Mouse (Mus musculus) gonadal fat pad, adult 2 months (tissue): ENCODE results near the gene Hecw2. TPM values are rescaled to one million over a fixed set of nuclear protein-coding genes. Genes with fewer than 3 reads are reported as not detected.

Experiments
- DNase-seq: peaks from one replicate; pipeline ENCODE4 v3.0.0-alpha.2; 2012; ENCODE audit warnings: low read depth
- polyA plus RNA-seq: library from polyadenylated mRNA; depleted of rRNA; stranded (reverse); fragments of >200 nt; gene quantifications from 2 replicates; pipeline ENCODE4 v1.2.3, GENCODE M21; 2012

Hecw2 gene
- polyA plus RNA-seq, 1 experiment: 1.2 TPM

DNA sequence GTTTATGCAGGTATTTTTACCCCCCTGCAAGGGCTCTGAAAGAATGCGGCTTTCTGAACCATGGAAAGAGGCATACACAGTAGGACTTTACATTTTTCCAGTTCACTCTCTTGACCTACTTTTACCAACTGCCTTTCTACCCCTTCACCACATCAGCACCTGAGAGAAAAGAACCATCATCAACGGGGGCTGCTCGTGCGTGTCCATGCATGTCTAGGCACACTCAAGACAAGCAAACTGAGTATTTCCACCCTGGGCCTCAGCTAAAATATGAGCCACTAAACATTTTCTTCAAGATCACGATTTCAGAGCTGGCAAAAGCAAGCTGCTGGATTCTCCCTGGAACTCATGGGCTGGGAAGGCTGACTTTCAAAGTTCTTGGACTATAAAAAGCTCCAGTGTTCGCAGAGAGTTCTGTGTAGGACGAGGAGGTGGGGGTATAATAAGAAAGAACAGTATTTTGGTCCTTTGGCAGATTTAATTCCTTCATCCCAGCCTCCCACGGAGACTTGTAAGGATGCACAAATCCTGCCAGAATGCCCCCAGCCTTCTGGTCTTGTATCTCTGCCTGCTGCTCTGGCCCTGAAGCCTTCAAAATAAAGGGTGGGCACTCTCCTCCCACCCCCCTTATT, 76.5 kb downstream of the Hecw2 start:
- DNase-seq: no peak

DNA sequence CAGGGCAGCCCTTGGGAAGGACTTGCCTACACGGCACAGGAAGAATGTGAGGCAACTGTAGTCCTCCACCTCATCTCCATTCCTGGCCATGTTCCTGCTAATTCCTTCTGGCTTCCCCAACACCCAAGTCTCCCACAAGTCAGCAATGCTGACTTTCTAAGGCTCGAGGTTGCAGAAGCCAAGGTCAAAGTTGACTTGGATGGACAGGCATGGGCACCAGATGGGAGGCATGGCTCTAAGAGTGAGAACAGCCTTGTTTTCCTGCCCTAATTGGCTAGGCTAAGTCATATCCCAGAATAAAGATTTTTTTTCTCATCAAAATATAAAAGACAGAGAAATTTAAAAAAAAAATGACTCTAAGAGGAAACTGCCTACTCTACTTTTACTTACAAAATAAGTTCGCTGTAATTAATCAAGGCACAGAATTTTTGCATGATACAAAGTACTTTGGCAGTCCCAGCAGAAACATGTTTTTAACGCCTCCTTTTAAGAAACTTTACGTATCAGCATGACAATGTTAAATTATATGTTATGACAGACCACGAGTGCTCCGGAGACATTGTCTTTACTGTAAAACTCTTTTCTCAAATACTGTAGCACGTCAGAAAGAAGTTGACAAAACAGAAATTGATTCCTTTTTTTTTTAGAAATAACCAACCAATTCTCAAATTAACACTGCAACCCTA, 83.9 kb downstream of the Hecw2 start:
- DNase-seq: no peak

DNA sequence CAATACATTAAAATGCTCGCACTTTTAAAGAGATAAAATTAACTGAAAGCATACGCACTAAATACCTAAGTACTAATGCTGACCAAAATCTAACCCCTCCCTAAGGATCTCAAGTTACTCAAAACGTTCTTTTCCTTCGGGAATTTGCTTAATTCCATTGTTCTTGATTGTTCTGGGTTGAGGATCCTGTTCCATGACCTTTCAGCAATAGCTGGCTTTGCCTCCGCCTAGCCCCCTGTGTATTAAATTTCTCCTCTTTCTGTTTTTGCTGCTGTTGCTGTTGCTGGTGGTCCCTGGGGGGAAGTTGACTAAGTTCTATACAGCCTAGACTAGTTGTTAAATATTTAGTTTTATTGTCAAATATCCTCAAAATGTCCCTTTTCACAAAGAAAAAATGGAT, 85.7 kb downstream of the Hecw2 start:
- DNase-seq: no peak

DNA sequence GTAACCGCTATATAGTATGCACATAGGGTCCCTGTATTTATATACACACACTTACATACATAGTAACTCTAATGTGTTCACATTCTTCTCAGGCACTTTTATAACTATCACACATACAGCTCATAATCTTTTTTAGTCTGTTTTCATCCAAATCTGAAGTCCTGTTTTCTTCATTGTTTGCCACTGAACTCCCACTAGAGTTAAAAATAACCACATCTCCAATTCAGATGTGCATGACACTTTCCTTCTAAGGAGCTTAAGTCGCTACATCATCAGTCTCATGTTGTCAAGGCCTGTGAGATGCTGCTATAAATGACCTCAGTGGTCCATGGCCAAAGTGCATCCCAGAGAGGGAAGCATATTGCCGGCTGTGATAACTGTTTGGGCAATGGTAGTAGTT, 88.2 kb downstream of the Hecw2 start:
- DNase-seq: no peak

DNA sequence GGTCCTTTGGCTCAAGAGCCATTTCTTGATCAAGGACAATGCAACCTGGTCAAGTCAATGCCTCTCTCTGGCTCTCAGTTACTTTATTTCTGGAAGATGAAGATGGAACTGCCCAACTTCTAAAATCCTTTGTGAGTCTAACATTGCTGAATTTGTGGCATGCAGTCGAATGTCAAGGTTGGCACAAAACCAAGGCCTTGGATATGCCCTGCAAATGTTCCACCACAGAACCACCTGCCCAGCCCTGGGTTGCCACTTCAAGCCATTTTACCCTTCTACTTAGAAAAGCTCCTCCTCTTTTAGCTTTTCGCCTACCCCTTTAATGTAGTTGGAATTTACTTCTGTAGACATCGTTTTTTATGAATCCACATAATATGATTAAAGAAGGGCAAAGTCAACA, 115.3 kb downstream of the Hecw2 start:
- DNase-seq: no peak

DNA sequence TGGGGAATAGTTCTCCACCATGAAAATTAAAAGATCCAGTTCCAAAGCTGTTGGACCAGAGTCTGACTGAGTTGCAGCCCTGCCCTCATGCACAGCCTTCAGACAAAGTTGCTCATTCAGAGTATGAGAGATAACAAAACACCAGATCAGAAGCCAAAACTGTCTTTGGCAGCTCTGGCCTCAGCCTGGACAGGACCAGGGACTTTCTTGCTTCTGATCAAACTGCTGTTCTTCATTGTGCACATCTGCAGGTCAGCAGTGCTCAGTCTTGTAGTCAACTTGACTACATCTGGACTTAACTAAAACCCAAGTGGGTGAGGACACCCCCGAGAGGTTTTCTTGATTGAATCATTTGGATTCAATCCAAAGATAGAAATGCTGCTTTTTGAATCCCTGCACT, 120.5 kb downstream of the Hecw2 start:
- DNase-seq: no peak

DNA sequence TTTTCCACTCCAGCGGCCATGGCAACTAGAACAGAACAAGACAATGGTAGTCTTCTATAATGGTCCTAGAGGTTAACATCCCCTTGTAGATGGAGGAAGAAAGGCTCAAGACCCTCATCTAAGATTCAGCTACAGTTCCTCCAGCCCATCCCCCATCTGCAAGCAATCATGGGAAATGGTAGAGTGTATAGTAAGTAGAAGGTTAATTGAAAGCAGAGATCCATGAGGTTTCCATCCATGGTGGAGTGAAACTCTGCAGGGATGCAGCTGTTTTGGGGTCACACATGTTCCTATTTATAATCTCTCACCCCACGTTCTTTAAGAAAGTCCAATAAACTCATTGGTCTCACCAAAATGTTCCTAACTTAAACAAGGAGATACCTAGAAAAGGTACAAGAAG, 124.8 kb downstream of the Hecw2 start:
- DNase-seq: no peak

DNA sequence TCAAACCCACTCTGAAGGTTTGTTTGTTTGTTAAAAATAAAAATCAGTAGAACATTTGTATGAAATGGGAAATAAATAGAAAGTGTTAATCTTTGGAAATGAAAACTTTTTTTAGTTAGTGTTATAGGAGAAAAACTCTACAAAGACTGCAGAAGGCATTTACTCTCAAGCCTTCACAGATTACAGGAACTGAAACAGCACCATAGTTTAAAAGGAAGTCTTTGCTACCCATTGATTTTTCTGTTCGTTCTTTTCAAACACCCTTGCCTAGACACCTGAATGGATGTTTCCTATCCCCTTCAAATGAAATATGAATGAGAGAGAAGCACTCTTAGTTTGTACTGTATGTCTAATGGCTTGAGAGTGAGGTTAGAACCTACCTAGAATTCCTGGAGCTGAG, 126.7 kb downstream of the Hecw2 start:
- no peak for DNase-seq

DNA sequence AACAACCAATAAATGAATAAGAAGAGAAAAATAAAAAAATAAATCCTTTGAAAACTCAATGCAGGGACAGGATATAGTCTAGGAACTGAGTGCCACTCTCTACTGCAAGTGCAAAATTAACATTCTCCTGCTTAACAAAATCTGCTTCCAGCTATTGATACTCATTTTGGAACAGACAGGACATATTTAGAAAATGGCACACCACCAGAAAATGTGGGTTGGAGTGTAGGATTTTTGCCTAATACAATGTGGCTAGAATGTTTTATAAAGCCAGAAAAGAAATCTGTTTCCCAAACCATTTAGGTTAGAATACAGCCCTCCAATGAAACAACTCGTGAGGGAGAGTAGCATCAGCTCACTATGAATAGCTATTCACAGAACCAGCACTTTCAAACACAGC, 129.5 kb downstream of the Hecw2 start:
- DNase-seq: no peak

DNA sequence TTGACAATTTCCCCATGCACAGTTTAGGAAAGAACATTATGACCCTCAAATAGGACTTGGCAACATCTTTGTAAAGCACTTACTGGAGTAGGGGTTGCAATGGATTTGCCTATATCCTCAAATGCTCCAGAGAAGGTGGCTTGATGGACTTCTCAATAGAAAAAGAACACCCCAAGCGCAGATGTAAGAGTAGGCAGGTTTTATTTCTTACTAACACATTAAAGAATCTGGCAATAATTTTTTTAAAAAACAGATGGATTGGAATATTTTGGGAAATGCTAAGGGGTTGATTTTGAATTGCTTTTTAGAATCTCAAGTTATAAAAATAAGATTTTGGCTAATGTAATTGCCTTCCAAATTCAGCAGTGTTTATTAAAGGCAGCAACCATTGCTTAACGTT, 133.9 kb downstream of the Hecw2 start:
- DNase-seq: no peak

DNA sequence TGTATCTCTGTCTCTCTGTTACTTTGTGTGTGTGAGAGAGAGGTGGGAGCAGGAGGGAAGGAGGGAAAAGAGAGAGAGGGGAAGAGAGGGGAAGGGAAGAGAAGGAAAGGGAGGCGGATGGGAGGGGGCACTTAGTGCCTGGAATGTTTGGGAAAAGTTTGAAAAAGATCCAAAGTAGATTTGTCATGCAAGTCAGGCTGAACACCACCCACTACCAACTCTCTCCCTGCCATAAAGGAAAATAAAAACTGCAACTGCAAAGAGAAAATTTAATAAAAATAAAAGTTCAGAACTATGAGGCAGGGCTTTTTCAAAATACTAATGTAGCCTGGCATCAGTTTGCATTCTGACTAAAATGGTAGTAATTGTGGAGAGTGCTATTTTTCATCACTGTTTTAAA, 135.2 kb downstream of the Hecw2 start:
- no peak for DNase-seq

DNA sequence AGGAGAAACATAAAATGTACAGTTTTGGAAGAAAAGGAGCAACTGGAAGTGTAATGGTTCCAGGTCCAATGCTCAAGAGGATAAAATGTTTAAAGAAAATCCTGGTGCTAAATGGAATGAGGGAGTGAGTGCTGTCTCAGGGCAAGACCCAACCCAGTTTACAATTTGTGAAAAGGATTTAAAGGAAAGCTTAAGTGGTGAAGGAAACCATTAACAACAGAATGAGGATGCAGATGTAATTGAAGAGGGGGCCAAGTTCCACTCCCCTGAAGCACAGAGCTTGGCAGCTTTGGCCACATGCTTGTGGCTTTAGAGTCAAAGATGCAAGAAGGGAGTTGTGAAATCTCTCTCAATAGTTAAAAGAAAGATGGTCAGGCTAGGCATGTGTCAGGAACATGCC, 142.2 kb downstream of the Hecw2 start:
- no peak for DNase-seq

DNA sequence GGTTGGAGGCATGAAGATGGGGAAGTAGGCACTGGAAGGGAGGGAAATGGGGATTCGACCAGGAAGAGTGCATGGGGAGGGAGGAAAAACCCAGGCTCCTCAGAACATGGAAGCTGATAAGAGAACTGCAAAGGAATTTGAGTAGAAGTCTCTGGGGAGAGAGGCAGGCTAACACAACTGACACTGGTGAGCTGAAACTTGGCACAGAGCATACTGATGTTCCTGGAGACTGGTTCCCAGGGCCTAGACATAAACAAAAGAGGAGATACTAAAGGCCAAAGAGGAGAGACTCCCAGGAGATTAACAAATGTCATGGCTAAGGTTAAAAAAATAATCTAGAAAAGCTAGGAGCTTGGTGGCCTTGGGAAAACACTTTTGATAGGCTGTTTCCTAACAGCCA, 148.0 kb downstream of the Hecw2 start:
- DNase-seq: no peak

DNA sequence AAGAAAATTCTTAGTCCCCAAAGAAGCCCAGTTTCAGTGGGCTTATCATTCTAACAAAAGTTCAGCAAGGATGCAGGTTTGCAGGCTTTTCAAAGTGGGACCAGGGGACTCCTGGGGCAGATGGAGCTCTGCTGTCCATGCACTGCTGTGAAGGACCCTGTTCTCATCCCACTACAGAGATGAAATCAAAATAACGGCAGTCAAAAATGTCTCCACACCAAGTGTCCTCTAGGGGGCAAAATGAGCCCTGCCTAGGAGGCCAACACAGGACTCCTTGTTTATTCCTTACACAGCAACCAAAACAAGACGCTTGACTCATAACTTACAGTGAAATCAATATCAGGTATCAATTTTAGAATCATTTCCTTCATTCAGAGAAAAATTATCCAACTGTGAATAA, 155.9 kb downstream of the Hecw2 start:
- DNase-seq: no peak

DNA sequence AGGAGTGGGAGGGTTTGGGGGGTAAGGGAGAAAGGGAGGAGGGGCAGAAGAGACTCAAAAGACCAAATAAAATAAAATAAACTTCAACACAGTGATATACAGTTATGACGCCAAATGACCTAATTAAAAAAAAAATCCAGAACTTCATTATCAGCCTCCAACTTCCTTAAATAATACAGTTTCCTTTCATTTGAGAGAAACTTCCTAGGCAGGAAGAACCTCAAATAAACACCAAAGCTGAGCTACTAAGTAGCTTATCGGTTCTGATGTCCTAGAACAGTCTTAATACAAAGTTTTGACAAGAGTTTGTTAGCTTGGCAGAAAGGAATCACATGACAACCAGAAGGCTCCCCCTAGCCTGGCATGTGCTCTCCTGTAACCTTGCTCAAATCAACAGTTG, 177.3 kb downstream of the Hecw2 start:
- DNase-seq: no peak

DNA sequence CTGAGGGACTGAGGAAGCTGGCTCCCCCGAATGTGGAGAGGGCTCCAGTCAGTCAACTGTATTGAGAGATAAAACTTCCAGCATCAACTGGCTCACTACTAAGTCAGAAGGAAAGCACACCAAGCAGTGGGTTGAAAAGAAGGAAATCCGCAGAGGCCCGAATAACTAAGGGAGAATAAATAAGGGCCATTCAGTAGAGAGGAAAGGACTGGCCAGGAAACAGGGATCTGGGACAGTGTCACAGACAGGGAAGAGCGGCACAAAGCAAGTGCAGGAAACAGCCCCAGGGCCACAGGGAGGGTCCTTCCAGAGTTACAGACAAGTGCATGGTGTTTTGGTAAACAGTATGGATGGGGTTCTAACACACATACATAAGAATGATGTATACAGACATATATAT, 179.2 kb downstream of the Hecw2 start:
- no peak for DNase-seq

DNA sequence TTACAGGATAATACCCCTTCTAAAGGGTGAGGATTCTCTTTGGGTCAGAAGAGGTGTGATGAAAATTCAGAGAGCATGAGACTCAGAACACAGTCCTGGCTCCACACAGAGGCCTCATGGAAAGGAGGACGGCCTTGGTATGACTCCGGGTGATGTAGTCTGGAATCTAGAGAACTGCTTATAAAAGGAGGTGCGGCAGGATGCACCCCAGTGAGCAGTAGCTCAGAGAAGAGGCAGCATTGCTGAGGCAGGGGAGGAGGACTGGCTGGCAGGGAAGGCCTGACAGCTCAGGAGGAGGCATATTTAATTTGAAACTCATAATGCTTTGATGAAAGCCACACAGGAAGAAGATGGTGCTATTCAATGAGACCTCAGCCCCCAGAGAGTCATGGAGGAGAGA, 182.6 kb downstream of the Hecw2 start:
- DNase-seq: no peak

DNA sequence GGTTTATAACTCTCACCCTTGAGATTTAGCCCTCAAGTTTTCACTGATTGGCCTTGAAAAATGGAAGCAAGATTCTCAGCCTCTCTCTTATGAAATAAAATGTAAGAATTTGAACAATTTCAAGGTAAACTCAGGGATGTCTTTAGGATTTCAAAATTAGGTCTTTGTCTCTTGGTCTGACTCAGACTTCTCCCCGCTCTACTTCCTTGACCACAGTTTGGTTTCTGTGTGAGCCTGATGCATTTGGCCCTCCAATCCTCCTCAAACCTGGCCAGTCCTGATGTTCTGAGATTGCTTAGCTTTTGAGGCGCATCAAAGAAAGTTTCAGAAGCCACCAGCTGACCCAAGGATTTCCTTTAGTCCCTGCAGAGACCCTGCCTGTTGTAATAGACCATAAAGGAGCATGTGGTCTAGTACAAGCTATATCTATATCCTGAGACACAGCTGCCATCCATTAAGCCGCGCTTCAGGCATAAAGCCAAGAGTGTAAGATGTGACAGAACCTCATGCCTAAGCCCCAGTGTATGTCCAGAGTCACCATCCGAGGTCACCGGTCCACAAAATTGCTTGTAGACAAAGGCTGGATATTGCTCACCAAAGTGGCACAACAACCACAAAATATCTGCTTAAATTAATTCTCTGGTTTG, 185.4 kb downstream of the Hecw2 start:
- DNase-seq: no peak

DNA sequence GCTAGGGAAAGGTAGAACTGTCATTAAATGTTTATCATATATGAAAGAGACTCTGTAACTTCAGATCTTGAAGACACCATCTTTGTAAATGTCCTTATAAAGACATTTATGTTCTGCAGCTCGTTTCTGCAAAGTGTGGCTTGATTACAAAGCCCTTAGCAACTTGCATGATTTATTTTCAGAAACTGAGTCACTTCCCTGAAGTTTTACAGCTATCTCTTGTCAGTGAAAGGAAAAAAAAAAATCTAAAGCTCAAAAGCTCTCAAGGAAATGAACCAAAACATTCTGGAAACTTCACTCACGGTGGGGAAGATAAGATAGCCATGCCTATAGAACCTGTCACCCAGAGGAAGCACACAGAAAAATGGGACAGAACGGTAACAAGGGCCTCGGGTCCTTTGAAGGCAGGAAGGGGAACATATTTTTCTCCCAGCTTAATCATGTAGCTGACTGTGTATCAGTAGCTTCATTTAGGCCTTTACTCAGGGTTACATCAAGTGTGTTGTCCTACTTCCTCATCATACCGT, 189.0 kb downstream of the Hecw2 start:
- DNase-seq: no peak

DNA sequence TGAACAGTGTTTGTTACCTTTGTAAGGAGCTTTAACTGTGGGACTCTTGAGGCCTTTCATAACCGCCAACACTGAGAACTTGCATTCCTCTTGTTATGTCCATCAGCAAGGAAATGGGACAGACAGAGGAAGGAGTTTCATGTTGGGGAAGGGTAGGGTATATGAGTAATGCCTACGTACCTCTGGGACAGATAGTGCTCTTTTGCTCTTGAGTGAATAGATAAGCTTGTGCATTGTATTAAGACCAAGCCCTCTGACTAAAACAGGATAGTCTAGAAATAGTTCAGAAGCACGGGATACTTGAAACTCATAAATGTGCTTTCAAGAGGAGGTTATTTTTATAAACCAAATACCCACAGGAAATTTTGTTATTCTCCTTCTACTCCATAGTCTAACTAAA, 191.7 kb downstream of the Hecw2 start:
- no peak for DNase-seq

DNA sequence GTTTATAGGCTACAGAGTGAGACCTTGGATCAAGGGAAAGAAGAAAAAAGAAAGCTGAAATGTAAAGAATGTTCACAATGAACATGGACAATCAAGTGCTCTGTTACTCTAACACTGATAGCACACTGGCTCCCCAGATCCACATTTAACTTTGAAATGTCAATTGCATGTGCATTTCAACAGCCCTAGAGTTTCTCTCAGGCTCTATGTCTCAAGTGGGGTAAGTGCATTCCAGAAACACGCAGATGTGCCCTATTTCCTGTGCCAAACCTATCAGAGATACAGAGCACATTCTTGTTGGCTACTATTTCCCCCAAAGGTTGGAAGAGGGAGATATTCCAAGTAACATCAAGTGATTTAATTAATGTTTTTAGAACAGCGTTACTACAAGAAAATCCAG, 192.9 kb downstream of the Hecw2 start:
- no peak for DNase-seq

DNA sequence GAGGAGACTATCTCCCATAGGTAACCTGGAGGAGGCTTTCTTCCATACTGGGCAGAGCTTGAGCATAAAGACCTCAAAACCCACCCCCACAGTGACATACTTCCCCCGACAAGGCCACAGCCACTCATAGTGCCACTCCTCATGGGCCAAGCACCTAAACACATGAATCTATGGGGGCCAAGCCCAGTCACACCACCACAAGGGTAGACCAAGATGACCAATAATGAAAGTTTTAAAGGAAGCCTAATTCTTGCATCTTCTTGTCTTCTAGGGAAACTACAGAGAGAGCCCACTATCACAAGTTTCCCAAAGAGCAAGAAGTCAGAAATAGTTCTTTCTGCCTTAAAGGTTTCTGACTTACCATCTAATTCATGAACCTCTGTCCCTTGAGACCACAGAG, 197.7 kb downstream of the Hecw2 start:
- DNase-seq: no peak

DNA sequence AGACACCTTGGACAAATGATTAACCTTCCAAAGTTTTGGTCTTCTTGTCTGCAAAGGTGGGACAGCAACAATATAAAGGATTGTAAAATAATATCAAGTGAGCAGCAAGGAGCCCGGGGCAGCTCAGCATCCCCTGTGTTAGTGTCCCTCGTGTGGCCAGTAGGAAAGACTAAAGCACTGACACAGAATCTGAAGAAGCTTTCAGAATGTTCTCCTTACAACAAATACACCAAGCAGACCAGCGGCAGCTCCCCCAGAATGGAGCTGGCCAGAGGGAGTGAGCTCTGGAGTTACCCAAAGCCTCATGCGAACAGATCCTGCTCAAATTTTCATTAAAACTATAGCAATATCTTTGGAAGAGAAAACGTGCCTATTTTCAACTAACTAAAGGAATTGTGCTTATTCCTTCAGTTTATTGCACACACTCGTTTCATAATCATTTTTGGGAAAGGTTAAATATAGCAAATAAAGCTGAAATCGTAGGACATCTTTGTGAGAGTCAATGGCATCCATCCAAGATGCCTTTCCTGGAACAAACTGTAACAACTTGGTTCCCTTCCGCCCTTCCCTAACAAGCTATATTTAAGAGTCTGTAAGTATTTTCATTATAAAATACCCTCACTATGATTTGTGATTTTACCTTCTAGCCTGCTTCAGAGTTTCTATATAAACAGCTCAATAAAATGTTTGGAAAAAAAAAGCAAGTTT, 208.6 kb downstream of the Hecw2 start:
- DNase-seq: no peak
